Mouse (Mus musculus) heart, postnatal 0 days (tissue): ENCODE measurements at regions not wholly inside any gene's neighbourhood (a gene's known extent, or its start where the extent isn't known, plus 50 kb on each side); places are given as distances from the start of the nearest gene placed in this dataset.

ENCODE experiments used
- ATAC-seq: fragments of 200-750 bp; cut with Nextera tagmentation; 2 replicates; pipeline ENCODE4 v1.8.0; 2017; ENCODE audit warnings: low read depth, moderate number of reproducible peaks, moderate library complexity; ENCODE audit not compliant: insufficient read depth
- DNase-seq: peaks from one replicate; pipeline ENCODE4 v3.0.0-alpha.2; 2016; ENCODE audit warnings: low spot score
- H3K27ac ChIP-seq: fragments of 300-500 bp; sonication (generic); 2 replicates; pipeline ENCODE4 v1.5.1; 2014; ENCODE audit warnings: low read depth, mild to moderate bottlenecking
- H3K27me3 ChIP-seq: fragments of 300-500 bp; sonication (generic); 2 replicates; pipeline ENCODE4 v1.6.1; 2014; ENCODE audit warnings: low read length, mixed read lengths; ENCODE audit not compliant: control insufficient read depth, insufficient read depth
- H3K36me3 ChIP-seq: fragments of 300-500 bp; sonication (generic); replicated peaks from 2 replicates; pipeline ENCODE4 v1.6.1; 2014; ENCODE audit warnings: low read length, mixed read lengths; ENCODE audit not compliant: control insufficient read depth, insufficient read depth
- H3K4me1 ChIP-seq: fragments of 300-500 bp; sonication (generic); 2 replicates; pipeline ENCODE4 v1.6.1; 2014; ENCODE audit warnings: antibody characterized with exemption; ENCODE audit not compliant: control insufficient read depth, insufficient read depth
- H3K4me2 ChIP-seq: fragments of 300-500 bp; sonication (generic); 2 replicates; pipeline ENCODE4 v1.6.1; 2014; ENCODE audit warnings: low read depth, mild to moderate bottlenecking, low read length, moderate library complexity
- H3K4me3 ChIP-seq: fragments of 300-500 bp; sonication (generic); 2 replicates; pipeline ENCODE4 v1.5.1; 2014; ENCODE audit warnings: low read depth, low read length
- H3K9ac ChIP-seq: fragments of 300-500 bp; sonication (generic); replicated peaks from 2 replicates; pipeline ENCODE4 v1.6.1; 2014; ENCODE audit warnings: low read depth, low read length, mixed read lengths
- H3K9me3 ChIP-seq: fragments of 300-500 bp; sonication (generic); replicated peaks from 2 replicates; pipeline ENCODE4 v1.6.1; 2016; ENCODE audit warnings: low read length; ENCODE audit not compliant: control insufficient read depth
- CTCF ChIP-seq: IDR thresholded peaks from 2 replicates; pipeline ENCODE4 v1.5.1; 2016; ENCODE audit warnings: antibody characterized with exemption, control low read depth, low read depth
- EP300 ChIP-seq: IDR thresholded peaks from 2 replicates; pipeline ENCODE4 v1.6.1; 2016; ENCODE audit warnings: antibody characterized with exemption, low read depth
- WGBS: fragments of 180-500 bp; shearing (Covaris S2); extraction: QIAGEN DNeasy Blood & Tissue Kit; methylation state at CpG from one replicate; pipeline ENCODE4 v1.1.7; 2014; 5-methylcytosine and 5-hydroxymethylcytosine counted together

- WGBS, result 44% methylated on average over 6 of the region's 6 CpGs
Observed at GRCm38 (mm10) chr9:42187371-42188228, 63.5 kb upstream of the Sorl1 start.

GRCm38 (mm10) chr9:42184104-42184635 lies 60.1 kb upstream of the Sorl1 start:
- H3K4me3 ChIP-seq, result no peak overlapping the region
- no peak overlapping the region for H3K4me2 ChIP-seq
- no peaks in the 10 kb centered on the region for H3K36me3 ChIP-seq
- H3K27ac ChIP-seq, result peak overlapping the region; percentile 83; the same call in 1 of the 2 replicates
- no peak overlapping the region for H3K9ac ChIP-seq
- WGBS, result 84% methylated on average over 3 of the region's 3 CpGs
- peaks cover 35% of the 10 kb centered on the region for H3K4me1 ChIP-seq
- no peaks in the 10 kb centered on the region for H3K27me3 ChIP-seq
- ATAC-seq, result no peak
- H3K9me3 ChIP-seq, result 0 out of 2 replicates have a peak, but pooled peaks cover 5% of the 10 kb centered on the region
- TF ChIP-seq EP300 (no peak), CTCF (no peak)
- DNase-seq, result no peak

More at GRCm38 (mm10) chr9:42187371-42188228, 63.5 kb upstream of the Sorl1 start:
- Histone ChIP-seq H3K4me3 (no peak overlapping the region), H3K27ac (peak overlapping the region; percentile 81), H3K4me2 (no peak overlapping the region), H3K27me3 (no peaks in the 10 kb centered on the region), H3K9me3 (0 out of 2 replicates have a peak, but pooled peaks cover under 1% of the 10 kb centered on the region), H3K9ac (no peak overlapping the region), H3K4me1 (peaks cover 35% of the 10 kb centered on the region), H3K36me3 (no peaks in the 10 kb centered on the region)
- DNase-seq (peak; percentile 57), ATAC-seq (peak; percentile 58)
- TF ChIP-seq CTCF (no peak), EP300 (no peak)

- DNase-seq (peak; percentile 81), ATAC-seq (peak; percentile 93)
- no peak overlapping the region; the same call in 1 of the 2 replicates for H3K9ac ChIP-seq
- H3K9me3 ChIP-seq, result 0 out of 2 replicates have a peak, but pooled peaks cover 5% of the 10 kb centered on the region
- WGBS, result 22% methylated on average over 5 of the region's 5 CpGs
- no peaks in the 10 kb centered on the region for H3K27me3 ChIP-seq
- H3K4me3 ChIP-seq, result no peak overlapping the region
- peak overlapping the region; percentile 83 for H3K27ac ChIP-seq
- no peak overlapping the region for H3K4me2 ChIP-seq
- H3K4me1 ChIP-seq, result peaks cover 33% of the 10 kb centered on the region
- TF ChIP-seq EP300, result no peak
- no peak for TF ChIP-seq CTCF
- H3K36me3 ChIP-seq, result no peaks in the 10 kb centered on the region
Observed at GRCm38 (mm10) chr9:42183448-42183847, 59.4 kb upstream of the Sorl1 start.

- TF ChIP-seq CTCF (no peak), EP300 (no peak)
- H3K4me1 ChIP-seq, result peaks cover 23% of the 10 kb centered on the region
- no peak for DNase-seq
- H3K4me2 ChIP-seq, result no peak overlapping the region
- ATAC-seq, result no peak
- H3K36me3 ChIP-seq, result no peaks in the 10 kb centered on the region
- H3K4me3 ChIP-seq, result no peak overlapping the region
- no peaks in the 10 kb centered on the region for H3K27me3 ChIP-seq
- H3K27ac ChIP-seq, result no peak overlapping the region
- 0 out of 2 replicates have a peak, but pooled peaks cover 5% of the 10 kb centered on the region for H3K9me3 ChIP-seq
- WGBS, result 96% methylated on average over 3 of the region's 3 CpGs
- H3K9ac ChIP-seq, result no peak overlapping the region
Observed at GRCm38 (mm10) chr9:42182400-42182799, 58.3 kb upstream of the Sorl1 start.

GRCm38 (mm10) chr9:42180152-42180551 lies 56.1 kb upstream of the Sorl1 start:
- no peaks in the 10 kb centered on the region for H3K27me3 ChIP-seq
- no peak overlapping the region for H3K27ac ChIP-seq
- ATAC-seq, result no peak
- TF ChIP-seq CTCF, result no peak
- no peak for TF ChIP-seq EP300
- H3K9ac ChIP-seq, result no peak overlapping the region
- 73% methylated on average over 4 of the region's 4 CpGs for WGBS
- no peak overlapping the region for H3K4me2 ChIP-seq
- DNase-seq, result no peak
- peaks cover 18% of the 10 kb centered on the region for H3K4me1 ChIP-seq
- H3K4me3 ChIP-seq, result no peak overlapping the region
- H3K36me3 ChIP-seq, result no peaks in the 10 kb centered on the region
- 0 out of 2 replicates have a peak, but pooled peaks cover 5% of the 10 kb centered on the region for H3K9me3 ChIP-seq
